Mouse (Mus musculus) stomach, postnatal 0 days (tissue): Measurements from ENCODE around the gene Sort1. TPM values are rescaled to one million over a fixed set of nuclear protein-coding genes. Genes with fewer than 3 reads are reported as not detected.
A peak's percentile ranks its signal among the peaks of the same experiment; 100 is the strongest.
"Not testable (repeated sequence)": the region's sequence is repeated elsewhere in the genome, so short reads cannot be mapped to it uniquely, and the experiment has no call there.

Experiments used
- ATAC-seq: fragments of 200-750 bp; cut with Nextera tagmentation; 2 replicates; pipeline ENCODE4 v1.8.0; 2017; ENCODE audit not compliant: low FRiP score, low TSS enrichment
- DNase-seq: peaks from one replicate; pipeline ENCODE4 v3.0.0-alpha.2; 2016; ENCODE audit warnings: low spot score
- H3K27ac ChIP-seq: fragments of 300-500 bp; sonication (generic); replicated peaks from 2 replicates; pipeline ENCODE4 v1.5.1; 2014; ENCODE audit warnings: mild to moderate bottlenecking, control low read depth
- H3K27me3 ChIP-seq: fragments of 300-500 bp; sonication (generic); 2 replicates; pipeline ENCODE4 v1.6.1; 2014; ENCODE audit warnings: low read length; ENCODE audit not compliant: control insufficient read depth, insufficient read depth
- H3K36me3 ChIP-seq: fragments of 300-500 bp; sonication (generic); 2 replicates; pipeline ENCODE4 v1.6.1; 2014; ENCODE audit warnings: low read length, mixed read lengths; ENCODE audit not compliant: control insufficient read depth, insufficient read depth
- H3K4me1 ChIP-seq: fragments of 300-500 bp; sonication (generic); replicated peaks from 2 replicates; pipeline ENCODE4 v1.6.1; 2014; ENCODE audit warnings: antibody characterized with exemption; ENCODE audit not compliant: control insufficient read depth, insufficient read depth
- H3K4me2 ChIP-seq: fragments of 300-500 bp; sonication (generic); replicated peaks from 2 replicates; pipeline ENCODE4 v1.6.1; 2014; ENCODE audit warnings: low read depth, mild to moderate bottlenecking, control low read depth, moderate library complexity
- H3K4me3 ChIP-seq: fragments of 300-500 bp; sonication (generic); 2 replicates; pipeline ENCODE4 v1.5.1; 2014; ENCODE audit warnings: low read depth, low read length, control low read depth
- H3K9ac ChIP-seq: fragments of 300-500 bp; sonication (generic); 2 replicates; pipeline ENCODE4 v1.6.1; 2014; ENCODE audit warnings: mild to moderate bottlenecking, low read length, control low read depth, mixed read lengths
- H3K9me3 ChIP-seq: fragments of 300-500 bp; sonication (generic); 2 replicates; pipeline ENCODE4 v1.6.1; 2016; ENCODE audit warnings: low read length; ENCODE audit not compliant: control insufficient read depth
- CTCF ChIP-seq: IDR thresholded peaks from 2 replicates; pipeline ENCODE4 v1.5.1; 2016; ENCODE audit warnings: antibody characterized with exemption, low read depth, mild to moderate bottlenecking, moderate library complexity
- EP300 ChIP-seq: optimal IDR thresholded peaks from 2 replicates; pipeline ENCODE3; 2016; ENCODE audit warnings: antibody characterized with exemption
- WGBS: fragments of 180-500 bp; shearing (Covaris S2); extraction: QIAGEN DNeasy Blood & Tissue Kit; methylation state at CpG from one replicate; pipeline ENCODE4 v1.1.7; 2014; 5-methylcytosine and 5-hydroxymethylcytosine counted together
- polyA plus RNA-seq: library from polyadenylated mRNA; unstranded; fragments of >200 nt; fragmentation: Nextera tagmentation; extraction: Ambion mirVana; gene quantifications from 2 replicates; pipeline ENCODE4 v1.2.1, GENCODE M21; 2015

The Sort1 gene
- 7.6 and 9.2 TPM in 2 replicates for polyA plus RNA-seq

DNA sequence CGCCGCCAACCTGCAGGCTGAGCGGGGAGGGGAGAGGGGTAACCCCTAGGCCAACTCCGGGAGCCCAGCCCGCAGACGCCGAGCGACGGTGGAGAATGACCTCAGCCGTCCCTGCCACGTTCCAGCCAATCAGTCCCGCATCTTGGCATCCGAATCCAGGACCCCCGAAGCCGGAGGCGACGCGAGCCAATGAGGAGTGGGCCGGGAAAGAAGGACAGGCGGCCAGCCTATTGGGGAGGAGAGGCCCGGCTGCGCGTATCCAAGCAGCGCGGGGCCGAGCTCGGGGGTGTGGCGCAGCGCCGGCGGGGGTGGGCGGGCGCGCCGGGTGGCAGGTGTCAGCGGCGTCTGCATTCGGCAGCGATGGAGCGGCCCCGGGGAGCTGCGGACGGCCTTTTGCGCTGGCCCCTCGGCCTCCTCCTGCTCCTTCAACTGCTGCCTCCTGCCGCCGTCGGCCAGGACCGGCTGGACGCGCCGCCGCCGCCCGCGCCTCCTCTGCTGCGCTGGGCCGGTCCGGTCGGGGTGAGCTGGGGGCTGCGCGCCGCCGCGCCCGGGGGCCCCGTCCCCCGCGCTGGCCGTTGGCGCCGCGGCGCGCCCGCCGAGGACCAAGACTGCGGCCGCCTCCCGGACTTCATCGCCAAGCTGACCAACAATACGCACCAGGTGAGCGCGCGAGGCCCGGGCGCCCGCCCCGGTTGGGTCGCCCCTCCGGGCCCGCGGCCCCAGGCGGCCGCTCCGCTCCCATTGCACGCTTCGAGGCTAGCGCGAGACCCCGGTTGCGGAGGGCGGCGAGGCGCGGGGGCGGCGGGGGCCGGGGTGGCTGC lies at the start of gene Sort1:
TSS of gene Sort1 (plus strand) at position 302 of the 821 bp plus-strand sequence.
- peak within 1 kb of the TSS; percentile 83 for H3K9ac ChIP-seq
- H3K9me3 ChIP-seq: no peaks in the 10 kb centered on the region
- TF ChIP-seq EP300 (no peak), CTCF (no peak)
- no peaks in the 10 kb centered on the region for H3K27me3 ChIP-seq
- peak within 1 kb of the TSS; percentile 99 for H3K4me2 ChIP-seq
- peak within 1 kb of the TSS; percentile 80 for H3K4me3 ChIP-seq
- no peaks in the 10 kb centered on the region for H3K36me3 ChIP-seq
- DNase-seq (peak; percentile 90), ATAC-seq (peak; percentile 89)
- H3K27ac ChIP-seq: peak within 1 kb of the TSS; percentile 83
- under 1% methylated on average over 75 of the region's 109 CpGs for WGBS
- peaks cover 10% of the 10 kb centered on the region for H3K4me1 ChIP-seq

DNA sequence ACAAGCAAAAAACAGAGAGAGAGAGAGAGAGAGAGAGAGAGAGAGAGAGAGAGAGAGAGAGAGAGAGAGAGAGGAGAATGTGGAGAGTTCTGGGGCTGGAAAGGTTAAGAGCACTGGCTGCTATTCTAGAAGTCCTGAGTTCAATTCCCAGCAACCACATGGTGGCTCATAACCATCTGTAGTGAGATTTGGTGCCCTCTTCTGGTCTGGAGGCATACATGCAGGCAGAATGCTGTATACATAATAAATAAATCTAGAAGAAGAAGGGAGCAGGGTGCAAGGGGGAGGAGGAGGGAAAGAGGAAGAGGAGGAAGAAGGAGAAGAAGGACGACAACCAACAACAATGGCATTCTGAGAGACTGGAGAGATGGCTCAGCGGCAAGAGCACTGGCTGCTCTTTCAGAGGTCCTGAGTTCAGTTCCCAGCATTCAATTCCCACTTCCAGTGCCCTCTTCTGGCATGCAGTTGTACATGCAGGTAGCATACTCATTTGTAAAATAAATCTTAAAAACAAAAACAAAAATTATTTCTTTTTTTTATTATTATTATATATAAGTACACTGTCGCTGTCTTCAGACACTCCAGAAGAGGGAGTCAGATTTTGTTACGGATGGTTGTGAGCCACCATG lies 46.3 kb upstream of the Sort1 start:
- H3K4me2 ChIP-seq, H3K4me1 ChIP-seq, H3K9me3 ChIP-seq, H3K4me3 ChIP-seq, DNase-seq, H3K9ac ChIP-seq, H3K27me3 ChIP-seq, ATAC-seq, H3K27ac ChIP-seq, H3K36me3 ChIP-seq: not testable (repeated sequence)
- peak; percentile 41 for TF ChIP-seq CTCF
- WGBS: 84% methylated on average over 4 of the region's 4 CpGs

DNA sequence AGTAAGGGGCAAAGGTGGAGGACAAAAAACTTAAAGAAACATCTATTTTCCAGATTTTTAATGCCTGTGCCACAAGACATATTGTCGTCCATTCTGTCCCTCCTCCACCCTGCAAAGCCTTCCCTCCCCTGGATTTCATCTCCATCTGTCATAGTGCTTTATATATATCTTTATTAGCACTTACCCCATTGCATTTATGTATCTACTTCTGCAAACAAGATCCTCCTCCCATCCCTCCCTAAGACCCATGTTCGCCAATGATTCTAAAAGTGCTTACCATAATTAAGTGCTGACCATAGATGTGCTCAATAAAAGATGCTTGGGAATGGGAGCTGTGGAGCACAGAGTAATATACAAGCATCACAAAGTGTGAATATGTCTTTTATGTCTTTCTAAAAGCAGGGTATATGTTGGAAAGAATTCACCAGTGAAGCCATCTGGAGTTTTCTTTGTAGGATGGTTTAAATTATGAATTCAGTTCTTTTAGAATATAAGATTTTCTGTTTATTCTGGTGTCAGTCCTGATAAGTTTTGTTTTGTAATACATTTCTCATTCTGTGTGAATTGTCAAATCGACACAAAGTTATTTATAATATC lies 42.5 kb upstream of the Sort1 start:
- no peak for ATAC-seq
- 94% methylated on average over 3 of the region's 3 CpGs for WGBS
- Histone ChIP-seq H3K4me3 (no peak overlapping the region), H3K27me3 (no peaks in the 10 kb centered on the region), H3K9me3 (no peaks in the 10 kb centered on the region), H3K4me2 (no peak overlapping the region), H3K4me1 (no peaks in the 10 kb centered on the region), H3K36me3 (no peaks in the 10 kb centered on the region), H3K9ac (no peak overlapping the region), H3K27ac (no peak overlapping the region)
- DNase-seq: no peak
- TF ChIP-seq CTCF (no peak), EP300 (no peak)

DNA sequence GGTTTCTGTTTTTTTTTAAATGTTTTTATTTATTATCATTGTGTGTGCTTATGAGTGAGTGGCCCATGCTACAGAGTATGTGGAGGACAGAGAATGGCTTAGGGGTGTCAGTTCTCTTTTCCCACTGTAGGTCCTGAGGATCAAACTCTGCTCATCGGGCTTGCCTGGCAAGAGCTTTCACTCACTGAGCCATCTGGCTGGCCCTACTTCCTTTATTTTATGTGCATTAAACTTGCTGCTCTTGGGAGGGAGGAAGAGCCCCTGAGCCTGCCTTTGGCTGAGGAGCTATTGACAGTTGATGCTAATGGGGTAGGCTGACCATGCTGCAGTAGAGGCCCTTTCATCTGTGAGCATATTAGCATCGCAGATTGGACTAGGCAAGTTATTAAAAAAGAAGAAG lies 37.0 kb upstream of the Sort1 start:
- no peak for TF ChIP-seq CTCF
- TF ChIP-seq EP300: no peak
- H3K4me2 ChIP-seq: no peak overlapping the region
- H3K9me3 ChIP-seq: no peaks in the 10 kb centered on the region
- H3K27me3 ChIP-seq: no peaks in the 10 kb centered on the region
- H3K4me3 ChIP-seq: no peak overlapping the region
- no peaks in the 10 kb centered on the region for H3K4me1 ChIP-seq
- no peak overlapping the region for H3K27ac ChIP-seq
- WGBS: 76% methylated on average over 2 of the region's 2 CpGs
- ATAC-seq: no peak
- no peaks in the 10 kb centered on the region for H3K36me3 ChIP-seq
- no peak overlapping the region for H3K9ac ChIP-seq
- no peak for DNase-seq

DNA sequence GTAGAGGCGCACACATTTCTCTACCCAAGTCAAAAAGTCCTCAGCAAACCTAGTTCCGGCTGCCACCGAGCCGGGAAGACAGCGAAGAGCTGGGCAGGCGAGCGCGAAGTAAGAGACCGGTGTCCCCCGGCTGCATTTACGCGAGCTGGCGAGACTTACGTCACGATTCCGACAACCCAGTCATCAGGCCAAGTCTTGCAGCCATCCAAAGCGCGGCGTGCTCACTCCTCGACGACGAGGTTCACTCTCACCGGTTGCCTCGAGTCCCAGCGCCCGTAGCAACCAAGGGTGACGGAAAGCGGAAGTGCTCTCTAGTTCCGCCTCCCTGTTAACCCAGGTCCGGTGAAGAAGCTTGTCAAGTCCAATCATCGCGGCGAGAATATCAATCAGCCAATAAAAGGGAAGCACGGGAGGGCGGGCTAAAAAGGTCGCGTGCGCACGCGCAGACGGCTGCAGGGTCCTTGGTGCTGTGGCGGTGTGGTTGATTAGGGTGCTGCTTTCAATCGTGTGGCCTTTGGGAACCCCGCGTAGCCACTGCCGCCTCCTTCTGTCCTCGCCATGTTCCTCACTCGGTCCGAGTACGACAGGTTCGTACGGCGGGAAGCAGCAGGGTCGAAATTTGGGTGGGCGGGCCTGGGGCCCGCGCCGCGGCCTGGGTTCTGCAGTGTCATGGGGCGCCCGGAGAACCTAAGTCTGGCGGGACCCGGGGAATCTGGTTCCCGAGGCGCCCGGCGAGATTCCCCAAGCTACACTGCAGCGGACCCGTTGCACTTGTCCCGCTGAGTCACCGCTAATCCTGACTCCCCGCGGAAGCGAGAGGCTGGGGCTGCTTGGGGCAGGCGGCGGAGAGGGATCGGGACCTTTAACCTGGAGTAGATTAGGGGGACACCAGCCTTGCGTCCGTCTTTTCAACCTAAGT lies 26.9 kb upstream of the Sort1 start, which contains the start of gene Psma5:
TSS of gene Psma5 (plus strand) at position 208 of the 919 bp plus-strand sequence.
- no peaks in the 10 kb centered on the region for H3K36me3 ChIP-seq
- H3K4me3 ChIP-seq: peak within 1 kb of the TSS; percentile 87
- no peaks in the 10 kb centered on the region for H3K27me3 ChIP-seq
- peak within 1 kb of the TSS; percentile 76 for H3K4me2 ChIP-seq
- TF ChIP-seq EP300 (no peak), CTCF (0 out of 2 replicates have a peak, but pooled peaks have one; percentile 8)
- H3K9me3 ChIP-seq: no peaks in the 10 kb centered on the region
- H3K9ac ChIP-seq: peak within 1 kb of the TSS; percentile 86
- ATAC-seq: peak; percentile 99
- peak within 1 kb of the TSS; percentile 45 for H3K27ac ChIP-seq
- H3K4me1 ChIP-seq: no peaks in the 10 kb centered on the region
- DNase-seq: peak; percentile 98
- WGBS: under 1% methylated on average over 77 of the region's 79 CpGs
